Mouse (Mus musculus) embryo, embryonic 11 days (tissue): ENCODE data around the gene Slc45a2.
"Not testable (repeated sequence)": the region's sequence is repeated elsewhere in the genome, so short reads cannot be mapped to it uniquely, and the experiment has no call there.

Experiments used
- DNase-seq: peaks from one replicate; pipeline ENCODE4 v3.0.0-alpha.2; 2015

Gene Slc45a2

DNA sequence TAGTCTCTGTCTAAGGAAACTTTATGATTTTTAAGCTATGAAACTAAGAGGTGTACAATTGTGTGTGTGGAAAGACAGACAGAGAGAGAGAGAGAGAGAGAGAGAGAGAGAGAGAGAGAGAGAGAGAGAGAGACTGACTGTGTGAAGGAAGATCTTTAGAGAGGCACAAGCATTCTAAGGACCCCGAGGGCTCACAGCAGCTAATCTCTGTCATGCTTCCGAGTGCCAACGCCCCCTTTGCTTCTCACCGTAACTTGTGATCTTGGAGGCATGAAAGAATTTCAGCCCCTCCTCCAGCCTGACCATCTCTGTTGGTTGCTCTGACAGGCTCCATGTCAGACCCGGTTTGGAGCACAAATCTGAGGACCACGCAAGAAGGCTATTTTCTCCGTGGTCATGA is at the start of gene Slc45a2:
Gene Slc45a2 (plus strand): TSS at position 301 of the 400 bp plus-strand sequence.
- no peak for DNase-seq

DNA sequence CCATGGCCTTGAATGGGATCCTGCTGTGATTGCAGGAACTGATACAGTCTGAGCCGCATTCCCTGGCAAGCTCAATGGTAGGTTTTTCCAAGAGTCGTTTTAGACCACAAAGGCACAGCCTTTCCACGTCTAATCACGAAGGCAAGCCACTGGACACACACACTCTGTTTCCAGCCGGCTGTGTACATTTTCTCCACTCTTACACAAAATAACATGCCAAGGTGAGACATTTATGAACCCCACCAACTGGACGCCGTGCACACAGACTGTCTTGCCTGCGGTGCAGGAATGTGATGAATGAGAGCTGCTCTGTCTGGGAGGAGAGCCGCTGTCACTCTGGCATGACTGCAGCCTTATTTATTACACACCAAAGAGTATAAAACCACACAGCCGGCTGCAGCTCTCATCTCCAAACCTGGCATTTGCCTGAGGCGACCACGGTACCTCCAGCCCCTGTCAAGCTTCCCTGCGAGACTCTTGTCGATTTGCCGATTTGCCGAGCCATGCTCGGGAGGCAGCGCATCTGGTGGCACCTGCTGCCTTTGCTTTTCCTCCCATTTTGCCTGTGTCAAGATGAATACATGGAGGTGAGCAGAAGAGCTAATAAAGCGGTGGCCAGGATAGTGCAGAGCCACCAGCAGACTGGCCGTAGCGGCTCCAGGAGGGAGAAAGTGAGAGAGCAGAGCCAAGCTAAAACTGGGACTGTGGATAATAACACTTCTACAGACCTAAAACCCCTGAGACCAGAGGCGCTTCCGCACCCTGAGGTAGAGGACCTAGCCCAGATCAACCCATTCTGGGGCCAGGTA is 48.4 kb upstream of the Slc45a2 start, which contains the start of gene C1qtnf3:
Gene C1qtnf3 (plus strand): TSS at position 382 of the 809 bp plus-strand sequence.
- DNase-seq = peak; percentile 26

DNA sequence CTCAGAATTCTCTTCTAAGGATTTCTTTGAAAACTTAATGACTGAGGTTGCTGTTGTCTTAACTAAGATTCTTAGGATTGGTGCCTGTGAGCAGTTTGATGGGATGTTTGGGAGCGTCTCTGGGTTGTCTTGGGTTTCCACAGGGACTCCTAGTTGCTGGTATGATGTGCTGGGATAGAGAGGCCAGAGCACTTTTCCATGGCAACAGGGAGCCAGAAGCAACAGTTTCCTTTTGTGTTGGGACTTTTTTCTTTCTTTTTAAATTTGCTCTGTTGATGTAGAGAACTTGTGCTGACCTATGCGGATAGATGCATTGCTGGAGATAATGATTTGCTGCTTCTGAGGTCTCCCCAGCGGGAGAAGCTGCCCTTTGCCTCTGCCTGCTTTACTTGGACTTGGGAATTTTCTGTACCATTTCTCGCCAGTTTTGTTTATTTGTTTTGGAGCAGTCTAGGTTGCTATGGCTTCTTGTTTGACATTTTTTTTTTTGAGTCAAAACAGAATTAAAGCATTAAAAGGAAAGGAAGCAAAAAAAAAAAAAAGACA is 47.7 kb upstream of the Slc45a2 start:
- peak; percentile 12 for DNase-seq

DNA sequence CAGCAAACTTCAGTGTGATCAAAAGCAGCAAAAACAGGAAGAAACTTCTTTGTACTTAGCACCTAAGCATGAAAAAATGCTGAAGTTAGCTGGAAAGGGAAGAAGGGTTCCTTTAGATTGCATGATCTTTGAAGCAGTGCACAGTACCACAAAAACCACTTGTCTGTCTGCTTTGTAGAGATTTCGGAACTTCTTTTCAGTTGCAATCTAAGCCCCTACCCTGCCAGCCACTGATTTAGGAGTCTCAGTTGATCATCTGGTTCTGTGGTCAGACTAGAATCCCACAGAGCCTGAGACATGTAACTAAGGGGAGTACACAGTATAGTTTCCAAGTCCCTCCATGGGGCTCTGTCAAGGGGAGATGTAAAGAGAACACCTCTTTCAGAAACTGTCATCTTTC is 47.1 kb upstream of the Slc45a2 start:
- DNase-seq = no peak

DNA sequence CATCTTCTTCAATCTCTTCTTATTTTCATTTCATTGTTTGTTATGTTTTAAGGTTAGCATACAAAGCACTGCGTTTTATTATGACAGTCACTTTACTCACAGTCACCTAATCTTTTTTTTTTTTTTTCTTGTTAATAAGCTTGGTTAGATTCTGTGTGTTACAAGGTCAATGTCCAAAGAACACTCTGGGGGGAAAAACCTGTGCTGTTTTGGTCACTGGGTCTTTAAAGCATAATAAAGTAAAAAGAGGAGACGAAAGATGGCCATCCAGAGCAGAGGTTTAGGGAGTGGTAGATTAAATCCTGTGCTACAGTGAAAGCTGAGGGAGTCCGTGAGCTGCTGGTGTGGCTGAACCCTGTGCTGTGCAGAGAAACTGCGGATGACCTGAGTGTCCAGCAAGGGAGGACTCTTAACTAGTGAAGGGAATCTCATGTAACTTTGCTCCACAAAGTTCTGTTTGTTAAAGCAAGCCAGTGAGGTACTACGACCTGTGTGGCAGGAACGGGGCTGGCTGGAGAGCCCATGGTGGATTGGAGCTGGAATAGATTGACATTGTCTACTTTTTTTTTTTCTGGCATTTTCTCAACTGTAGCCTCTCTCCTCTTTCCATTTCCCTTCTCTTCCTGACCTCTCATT is 46.0 kb upstream of the Slc45a2 start:
- no peak for DNase-seq

DNA sequence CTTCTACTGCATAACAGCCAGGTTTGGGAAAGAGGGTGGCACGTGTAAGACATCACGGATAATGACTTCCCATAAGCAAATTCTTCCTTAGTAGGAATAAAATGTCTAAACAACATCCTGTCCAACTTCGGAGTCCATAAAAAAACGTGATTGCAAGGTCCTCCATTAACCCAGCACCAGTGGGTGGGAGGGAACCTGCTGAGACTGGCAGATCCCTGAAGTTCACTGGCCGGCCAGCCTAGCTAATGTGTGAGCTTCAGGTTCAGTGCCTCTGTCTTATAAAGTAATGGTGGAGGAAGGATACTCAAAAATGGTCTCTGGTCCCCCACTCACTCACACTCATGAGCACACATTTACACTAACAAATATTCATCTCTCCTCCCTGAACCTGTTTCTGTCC is 45.4 kb upstream of the Slc45a2 start:
- no peak for DNase-seq

DNA sequence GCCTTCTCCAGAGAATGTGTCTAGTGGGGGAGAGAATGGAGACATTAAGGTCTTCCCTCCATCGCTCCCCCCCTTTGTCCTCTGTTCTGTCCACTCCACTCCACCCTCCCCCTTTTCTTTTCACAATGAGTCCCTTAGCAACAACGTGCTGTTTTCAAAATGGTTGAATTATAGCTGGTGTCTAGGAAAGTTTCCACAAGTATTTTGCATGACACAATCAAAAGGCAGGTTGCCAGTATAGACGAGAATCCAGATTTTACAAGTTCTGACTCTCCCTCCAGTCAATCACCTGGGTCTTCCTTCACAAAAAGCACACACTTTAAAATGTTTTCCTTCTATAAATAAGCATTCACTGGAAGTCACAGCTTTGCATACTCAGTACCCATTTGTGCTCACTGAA is 43.8 kb upstream of the Slc45a2 start:
- DNase-seq = no peak

DNA sequence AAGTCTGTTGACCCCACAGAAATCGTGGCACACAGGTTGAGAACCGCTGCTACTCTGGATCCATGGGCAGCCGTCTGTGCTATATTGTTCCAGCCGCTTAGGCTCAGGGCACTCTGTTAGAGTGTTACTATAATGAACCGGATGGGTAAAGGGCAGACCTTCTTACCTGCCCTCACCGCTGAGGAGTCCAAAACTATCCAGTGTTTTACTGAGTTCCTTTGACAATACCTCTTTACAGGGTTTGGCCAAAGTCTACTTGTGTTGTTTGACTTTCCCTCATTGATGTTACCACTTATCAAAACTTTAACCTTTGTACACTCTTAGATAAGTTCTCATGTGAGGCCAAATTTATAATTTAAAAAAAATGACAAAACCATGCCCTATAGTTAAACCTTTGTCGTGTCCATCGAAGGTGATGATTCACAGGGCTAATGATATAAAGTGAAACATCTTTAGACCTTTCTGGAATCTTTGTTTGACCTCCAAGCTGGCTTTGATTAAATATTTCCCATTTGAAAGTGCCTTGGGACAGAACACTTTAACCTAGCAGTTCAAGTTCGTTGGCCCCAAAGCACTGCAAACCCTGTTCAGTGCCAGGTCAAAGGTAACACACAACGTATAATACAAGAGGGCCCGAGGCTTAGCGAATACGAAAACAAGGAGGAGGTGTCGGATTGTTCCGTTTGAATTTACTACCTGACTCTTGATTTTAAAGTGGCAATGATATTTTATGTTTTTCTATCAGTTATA is 41.1 kb upstream of the Slc45a2 start:
- DNase-seq = no peak

DNA sequence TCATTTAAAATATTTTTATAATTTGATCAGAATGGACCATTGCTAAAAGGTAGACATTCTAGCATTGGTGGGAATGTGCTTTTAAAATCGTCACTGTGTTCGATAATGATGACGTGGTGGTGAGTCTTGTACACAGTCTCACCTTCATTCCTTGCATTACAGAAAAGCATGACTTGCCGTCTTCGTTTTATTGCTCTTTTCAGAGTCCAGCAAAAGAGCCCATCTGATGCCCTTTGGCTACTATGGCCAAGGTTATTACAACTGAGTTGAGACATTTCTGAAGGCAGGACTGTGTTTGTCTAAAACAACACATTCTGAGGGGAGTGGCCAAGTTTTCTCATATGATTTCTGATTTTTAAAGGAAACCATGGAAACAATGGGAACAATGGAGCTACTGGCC is 40.3 kb upstream of the Slc45a2 start:
- DNase-seq = no peak

DNA sequence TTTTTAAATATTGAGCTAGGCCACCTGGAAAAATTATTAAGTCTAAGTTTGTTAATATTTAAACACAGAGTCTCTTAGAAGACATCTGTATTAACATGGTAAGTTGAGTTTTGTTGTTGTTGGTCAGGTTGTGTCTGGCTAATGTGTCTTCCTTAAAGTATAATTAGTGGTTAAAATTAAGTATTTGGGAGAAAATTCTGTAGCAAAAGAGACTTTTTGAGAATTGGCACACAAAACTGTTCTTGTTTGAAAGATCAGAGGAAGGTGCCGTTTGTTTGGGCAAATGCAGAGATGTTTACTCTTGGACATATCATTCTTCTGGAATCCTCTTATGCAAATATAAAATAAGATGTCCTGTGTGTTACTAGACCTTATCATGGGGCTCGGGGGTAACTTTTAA is 37.9 kb upstream of the Slc45a2 start:
- no peak for DNase-seq

DNA sequence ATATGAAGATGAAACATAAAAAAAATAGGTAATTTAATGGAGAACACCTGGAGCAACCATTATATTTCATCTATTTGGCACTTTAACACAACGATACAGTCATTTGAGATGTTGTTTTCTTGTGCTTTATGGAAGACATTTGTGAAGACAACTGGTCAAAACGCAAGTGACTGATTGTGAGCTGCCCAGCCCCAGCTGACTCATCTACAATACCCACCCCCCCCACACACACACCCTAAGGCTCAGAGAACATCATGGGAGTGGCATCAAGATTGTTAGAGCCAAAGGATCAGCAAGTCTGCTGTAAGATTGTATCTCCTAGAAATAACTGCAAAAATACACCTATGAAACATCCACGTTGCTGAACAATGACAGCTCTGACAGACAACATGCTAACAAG is 31.1 kb upstream of the Slc45a2 start:
- no peak for DNase-seq

DNA sequence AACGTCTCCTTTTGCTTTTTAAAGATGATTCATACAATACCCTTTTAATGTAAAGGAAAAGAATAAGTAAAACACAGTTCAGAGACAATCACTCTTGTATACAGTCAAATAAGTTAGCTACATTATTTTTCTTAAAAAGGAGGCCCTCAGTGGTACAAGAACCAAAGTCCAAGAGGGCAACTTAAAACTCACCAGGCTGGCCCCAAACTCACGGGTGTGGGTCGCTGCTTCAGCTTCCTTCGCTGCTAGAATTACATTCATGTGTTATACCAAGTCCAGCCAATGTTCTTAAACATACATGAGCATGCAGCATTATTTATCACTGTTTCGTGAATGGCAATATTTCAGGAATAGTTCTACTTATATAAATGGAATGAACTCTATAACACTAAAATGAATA is 29.7 kb upstream of the Slc45a2 start:
- DNase-seq = no peak

DNA sequence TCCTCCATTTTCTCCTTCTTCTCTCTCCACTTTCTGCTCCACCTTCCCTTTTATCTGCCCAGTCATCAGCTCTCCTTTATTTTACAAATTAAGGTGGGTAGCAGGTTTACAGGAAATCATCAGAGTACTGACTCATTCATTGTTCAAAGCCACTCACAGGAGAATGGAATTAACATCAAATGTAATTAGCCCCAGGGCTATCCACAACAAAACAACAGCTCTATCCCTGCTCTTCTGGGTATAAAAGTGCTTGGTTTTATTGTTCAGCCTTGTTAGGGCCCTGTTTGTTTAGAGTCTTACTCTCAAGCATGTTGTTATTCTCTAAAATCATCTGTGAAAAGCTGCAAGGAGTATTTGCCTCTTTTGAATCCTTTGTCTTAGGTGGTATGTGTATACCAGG is 23.4 kb upstream of the Slc45a2 start:
- DNase-seq = no peak

DNA sequence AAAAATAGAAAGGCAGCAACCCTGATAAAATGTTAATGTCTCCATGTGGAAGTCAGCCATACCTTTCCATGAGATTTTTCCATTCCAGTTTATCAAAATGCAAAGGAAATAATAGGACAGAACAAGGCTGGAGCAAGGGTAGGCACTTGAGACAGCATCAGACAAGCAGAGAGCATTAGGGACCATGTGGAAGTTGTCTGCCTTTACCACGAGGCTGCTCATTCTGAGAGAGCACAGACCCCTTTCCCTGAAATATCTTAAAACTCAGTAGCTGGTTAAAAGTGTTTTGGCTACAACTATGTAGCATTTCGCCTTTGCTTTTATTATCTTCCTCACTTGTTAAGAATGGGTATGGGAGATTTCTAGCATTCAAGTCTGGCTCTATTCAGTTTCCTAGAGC is 19.8 kb upstream of the Slc45a2 start:
- DNase-seq = no peak

DNA sequence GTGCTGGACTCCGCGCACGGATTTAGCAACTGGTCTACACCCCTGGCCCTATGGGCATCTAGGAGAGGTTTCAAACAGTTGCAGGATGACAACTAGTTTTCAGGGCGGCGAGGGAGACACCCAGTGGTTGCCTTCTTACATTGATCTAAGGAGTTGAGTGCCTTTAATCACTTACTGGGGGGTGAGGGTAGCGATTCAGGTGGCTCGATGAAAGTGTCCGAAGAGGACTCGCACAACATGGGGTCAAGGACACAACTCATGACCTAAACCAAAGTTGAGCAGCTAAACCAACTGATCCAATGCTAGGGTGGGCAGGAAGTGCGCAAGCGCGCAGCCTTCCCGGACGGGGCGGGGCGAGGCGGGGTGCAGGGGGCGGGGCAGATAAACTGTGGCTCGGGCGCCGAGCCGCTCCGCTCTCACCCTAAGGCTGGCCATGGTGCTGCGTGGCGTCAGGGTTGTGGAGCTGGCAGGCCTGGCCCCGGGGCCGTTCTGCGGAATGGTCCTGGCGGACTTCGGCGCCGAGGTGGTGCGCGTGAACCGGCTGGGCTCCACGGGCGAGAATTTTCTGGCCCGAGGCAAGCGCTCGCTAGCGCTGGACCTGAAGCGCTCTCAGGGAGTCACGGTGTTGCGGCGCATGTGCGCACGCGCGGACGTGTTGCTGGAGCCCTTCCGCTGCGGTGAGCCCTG is 19.0 kb upstream of the Slc45a2 start, which contains the start of gene Amacr:
Gene Amacr (plus strand): TSS at position 380 of the 687 bp plus-strand sequence.
- peak; percentile 95 for DNase-seq

DNA sequence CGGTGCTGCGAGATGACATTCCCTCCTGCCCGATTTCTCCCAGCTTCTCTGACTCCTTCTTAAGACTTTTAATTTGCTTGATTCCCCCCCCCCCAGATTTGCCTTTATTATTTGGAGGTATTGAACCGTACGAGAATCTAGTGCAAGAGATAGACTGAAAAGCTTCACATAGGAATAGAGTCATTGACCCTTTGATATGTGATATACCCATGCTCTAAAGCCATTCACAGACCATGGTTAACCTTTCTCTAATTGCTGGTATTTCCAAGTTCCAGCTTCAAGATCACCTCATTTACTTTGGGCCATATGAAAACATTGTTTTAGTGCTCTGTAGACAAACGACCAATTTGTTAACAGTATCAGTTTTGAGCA is 18.5 kb upstream of the Slc45a2 start:
- DNase-seq = no peak

DNA sequence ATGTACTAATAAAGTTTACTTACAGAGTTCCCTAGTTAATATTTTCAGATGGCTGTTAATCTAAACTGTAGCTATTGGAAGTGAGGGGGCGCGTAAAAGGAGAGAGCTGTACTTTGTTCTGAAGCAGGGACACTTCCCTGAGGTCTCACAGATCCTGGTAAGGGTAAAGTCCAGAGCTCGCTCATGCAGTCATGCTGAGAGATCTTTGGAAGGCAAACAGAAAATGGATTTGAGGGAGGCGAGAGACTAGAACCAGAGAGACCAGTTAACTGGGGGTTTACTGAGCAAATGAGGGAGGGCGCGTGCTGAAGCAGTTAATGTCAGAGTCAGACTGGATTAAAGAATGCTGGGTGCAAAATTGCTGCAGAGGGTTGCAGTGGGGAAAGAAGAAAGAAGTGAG is 14.8 kb upstream of the Slc45a2 start:
- no peak for DNase-seq

DNA sequence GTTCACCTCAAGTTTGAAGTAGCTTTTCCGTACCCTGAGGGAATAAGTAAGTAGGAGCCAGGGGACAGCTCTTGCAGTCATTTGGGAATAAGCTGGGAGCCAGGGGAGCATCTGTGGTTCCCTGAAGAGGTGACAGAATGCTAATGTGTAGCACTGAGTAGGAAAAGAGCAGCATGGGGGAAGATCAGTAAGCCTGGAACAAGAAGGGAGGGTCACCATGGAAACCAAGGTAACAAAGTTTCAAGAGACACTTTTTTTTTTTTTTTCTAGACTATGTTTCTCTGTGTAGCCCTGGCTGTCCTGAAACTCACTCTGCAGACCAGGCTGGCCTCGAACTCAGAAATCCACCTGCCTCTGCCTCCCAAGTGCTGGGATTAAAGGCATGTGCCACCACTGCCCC is 14.0 kb upstream of the Slc45a2 start:
- not testable (repeated sequence) for DNase-seq

DNA sequence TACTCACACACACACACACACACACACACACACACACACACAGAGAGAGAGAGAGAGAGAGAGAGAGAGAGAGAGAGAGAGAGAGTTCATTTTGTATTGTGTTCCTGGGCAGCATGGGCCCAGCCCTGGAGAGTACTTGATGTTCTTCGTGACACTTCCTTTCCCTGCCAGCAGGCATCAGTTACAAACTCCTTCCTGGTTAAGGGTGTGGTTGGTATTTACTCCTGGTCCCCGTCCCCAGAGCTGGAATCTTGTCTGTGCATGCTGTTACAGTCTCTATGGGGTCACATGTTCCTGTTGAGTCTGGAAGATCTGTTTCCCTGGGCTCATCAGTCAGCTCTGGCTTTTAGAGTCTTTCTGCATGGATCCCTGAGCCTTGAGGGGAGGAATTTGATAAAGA is 10.1 kb upstream of the Slc45a2 start:
- no peak for DNase-seq

DNA sequence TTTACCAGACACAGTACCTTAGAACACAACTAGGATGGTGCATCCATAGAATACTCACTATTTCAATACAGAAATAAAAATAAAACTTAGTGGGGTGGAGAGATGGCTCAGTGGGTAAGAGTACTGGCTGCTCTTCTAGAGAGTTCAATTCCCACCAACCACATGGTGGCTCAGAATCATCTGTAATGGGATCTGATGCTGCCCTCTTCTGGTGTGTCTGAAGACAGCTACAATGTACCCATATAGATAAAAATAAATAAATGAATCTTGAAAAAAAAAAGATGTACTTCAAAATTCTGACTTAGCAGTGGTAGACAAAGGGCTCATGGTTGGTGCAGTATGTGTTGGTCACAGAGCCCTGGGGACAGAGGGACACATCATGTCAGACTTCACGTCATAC is 9.0 kb upstream of the Slc45a2 start:
- no peak for DNase-seq

DNA sequence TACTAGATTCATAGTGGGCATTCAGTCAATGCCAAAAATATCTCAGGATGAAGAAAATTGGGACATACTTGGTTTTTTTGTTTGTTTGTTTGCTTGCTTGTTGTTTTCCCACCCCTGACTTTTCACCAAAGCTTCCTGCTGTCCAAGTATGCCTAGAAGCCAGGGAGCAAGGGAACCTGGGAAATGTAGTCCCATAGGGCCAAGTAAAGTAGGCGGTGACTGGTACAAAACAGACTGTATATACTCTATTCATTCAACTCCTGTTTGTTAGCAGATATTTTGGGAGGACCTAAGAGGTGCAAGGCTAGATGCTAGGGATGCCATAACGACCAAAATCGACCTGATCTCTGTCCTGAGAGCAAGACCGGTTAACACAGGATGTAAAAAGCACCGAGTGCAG is 689 bp upstream of the Slc45a2 start:
- DNase-seq = no peak

DNA sequence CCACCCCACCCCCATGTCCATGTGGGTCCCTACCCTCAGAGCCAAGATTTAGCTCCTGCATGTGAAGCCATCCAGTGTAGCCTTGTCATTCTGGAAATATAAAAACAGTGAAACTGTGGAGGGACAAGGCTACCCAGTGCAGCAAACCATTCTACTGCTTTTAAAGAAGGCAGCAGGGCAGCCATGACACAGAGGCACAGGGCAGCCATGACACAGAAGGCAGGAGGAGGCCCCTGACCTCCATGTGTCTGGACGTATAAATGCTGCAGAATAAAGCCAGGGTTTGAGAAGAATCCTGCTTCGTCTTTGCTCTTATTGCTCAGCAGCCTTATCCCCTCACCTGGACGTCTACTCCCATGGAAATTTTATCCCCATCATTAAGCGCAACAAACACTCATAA is 3.3 kb downstream of the Slc45a2 start:
- no peak for DNase-seq

DNA sequence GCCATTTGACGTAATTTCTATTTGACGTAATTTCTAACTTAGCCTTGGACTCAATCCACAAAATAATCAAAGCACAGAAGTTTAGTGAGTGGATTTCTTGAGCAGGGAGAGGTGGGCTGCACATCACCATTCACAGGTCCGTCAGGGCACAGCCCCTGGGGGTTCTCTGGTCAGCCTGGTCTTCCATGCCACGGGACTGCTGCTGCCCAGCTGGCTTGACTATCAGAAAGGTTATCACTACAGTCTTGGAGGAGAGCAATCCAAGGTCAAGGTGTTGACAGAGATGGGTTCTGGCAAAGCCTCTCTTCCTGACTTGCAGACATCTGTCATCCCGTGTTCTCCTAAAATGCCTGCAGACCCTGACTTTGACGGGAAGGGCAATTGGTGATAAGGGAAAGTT is 4.1 kb downstream of the Slc45a2 start:
- DNase-seq = no peak
